Mouse (Mus musculus) brain, embryonic 14.5 days (tissue): Measurements from ENCODE around the gene Pcyt1a. TPM values are rescaled to one million over a fixed set of nuclear protein-coding genes. Genes with fewer than 3 reads are reported as not detected.

Source experiments
- DNase-seq: peaks from one replicate; pipeline ENCODE4 v3.0.0-alpha.2; 2011; ENCODE audit warnings: low read depth
- CTCF ChIP-seq: fragments of 200-500 bp; IDR thresholded peaks from 2 replicates; pipeline ENCODE4 v1.5.1; 2012; ENCODE audit warnings: inconsistent platforms, mild to moderate bottlenecking, moderate library complexity, borderline replicate concordance; ENCODE audit not compliant: insufficient read depth, insufficient read length; ENCODE audit errors: extremely low read depth
- POLR2A ChIP-seq: fragments of 200-500 bp; IDR thresholded peaks from 2 replicates; pipeline ENCODE4 v1.6.1; 2012; ENCODE audit warnings: mild to moderate bottlenecking, inconsistent platforms, borderline replicate concordance; ENCODE audit not compliant: poor library complexity, insufficient read depth, insufficient read length, severe bottlenecking; ENCODE audit errors: extremely low read depth
- polyA plus RNA-seq: library from polyadenylated mRNA; depleted of rRNA; stranded (reverse); fragments of >200 nt; gene quantifications from 2 replicates; pipeline ENCODE4 v1.2.3, GENCODE M21; 2012

Pcyt1a gene
- polyA plus RNA-seq, 1 experiment: 37.2 TPM

DNA sequence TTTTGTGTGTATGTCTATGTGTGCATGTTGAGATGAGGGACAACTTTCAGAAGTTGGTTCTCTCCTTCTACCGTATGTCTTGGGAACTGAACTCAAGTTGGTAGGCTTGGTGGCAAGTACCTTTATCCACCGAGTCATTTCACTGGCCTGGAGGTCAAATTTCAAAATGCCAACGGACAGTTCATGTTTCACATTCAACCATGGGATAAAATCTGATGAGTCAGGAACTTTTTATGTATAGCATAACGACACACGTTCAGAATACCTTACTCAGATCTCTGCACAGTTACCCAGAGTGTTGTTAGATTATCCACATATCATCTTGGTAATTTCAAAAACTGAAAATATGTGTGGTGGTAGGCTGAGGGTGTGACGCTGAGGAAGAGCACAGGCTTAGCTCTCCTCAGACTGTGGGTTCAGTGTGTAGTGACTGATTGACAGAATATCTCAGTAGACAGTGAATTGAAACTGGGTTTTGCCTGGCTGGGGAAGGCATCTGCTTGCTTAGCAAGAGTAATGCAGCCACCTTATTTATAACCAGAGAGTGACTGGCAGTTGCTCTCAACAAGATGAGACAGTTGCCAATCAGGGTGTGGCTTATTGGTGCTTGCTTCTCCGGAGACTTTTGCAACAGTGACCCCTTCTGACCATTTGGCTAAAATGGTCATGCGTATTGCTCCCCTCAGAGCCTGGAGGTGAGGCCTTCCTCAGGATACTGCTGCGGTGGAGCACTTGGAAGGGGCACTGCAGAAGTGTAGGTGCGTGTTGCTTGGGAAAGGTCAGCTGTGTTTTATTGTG, 27.1 kb downstream of the Pcyt1a start:
- DNase-seq: peak; percentile 57
- TF ChIP-seq CTCF (peak; percentile 42; the same call in 1 of the 2 replicates), POLR2A (no peak)

DNA sequence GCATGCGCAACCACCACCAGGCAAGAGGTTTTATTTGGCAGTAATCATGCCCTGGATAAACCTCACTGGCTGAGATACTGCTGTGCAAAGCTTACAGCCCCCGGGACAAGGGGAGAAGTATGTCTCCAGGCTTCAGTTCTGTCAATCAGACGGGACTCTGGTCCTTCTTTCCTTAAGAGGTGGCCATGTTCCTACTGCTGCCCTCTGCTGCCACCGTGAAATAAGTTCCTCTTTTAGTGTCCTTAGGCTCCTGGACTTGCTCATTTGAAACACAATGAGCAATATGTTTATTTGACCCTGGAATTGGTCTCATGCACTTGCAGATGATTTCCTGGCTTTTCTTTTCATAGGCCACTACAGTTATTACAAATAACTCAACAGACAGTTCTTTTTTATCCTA, 29.8 kb downstream of the Pcyt1a start:
- TF ChIP-seq POLR2A: no peak
- TF ChIP-seq CTCF: no peak
- peak; percentile 12 for DNase-seq

DNA sequence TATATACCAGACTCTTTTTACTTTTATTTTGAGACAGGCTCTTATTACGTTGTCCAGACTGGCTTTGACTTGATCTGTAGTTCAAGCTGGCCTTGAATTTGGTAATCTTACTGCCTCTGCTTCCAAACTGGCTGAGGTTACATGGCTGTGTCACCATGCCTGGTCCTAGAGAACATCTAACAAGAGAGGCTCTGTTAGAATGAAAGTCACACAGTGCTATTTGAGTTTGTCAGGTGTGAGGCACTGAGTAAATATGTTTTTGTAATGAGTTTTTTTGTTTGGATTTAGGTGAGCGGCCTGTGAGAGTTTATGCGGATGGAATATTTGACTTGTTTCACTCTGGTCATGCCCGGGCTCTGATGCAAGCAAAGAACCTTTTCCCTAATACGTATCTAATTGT, 31.0 kb downstream of the Pcyt1a start:
- TF ChIP-seq CTCF: no peak
- no peak for TF ChIP-seq POLR2A
- no peak for DNase-seq

GRCm38 (mm10) chr16:32462950-32463349, 32.2 kb downstream of the Pcyt1a start:
- DNase-seq: no peak
- TF ChIP-seq CTCF (no peak), POLR2A (no peak)

GRCm38 (mm10) chr16:32463426-32463825, 32.7 kb downstream of the Pcyt1a start:
- no peak for TF ChIP-seq CTCF
- no peak for TF ChIP-seq POLR2A
- no peak for DNase-seq

GRCm38 (mm10) chr16:32464908-32465307, 34.2 kb downstream of the Pcyt1a start:
- DNase-seq: no peak
- no peak for TF ChIP-seq CTCF
- no peak for TF ChIP-seq POLR2A

DNA sequence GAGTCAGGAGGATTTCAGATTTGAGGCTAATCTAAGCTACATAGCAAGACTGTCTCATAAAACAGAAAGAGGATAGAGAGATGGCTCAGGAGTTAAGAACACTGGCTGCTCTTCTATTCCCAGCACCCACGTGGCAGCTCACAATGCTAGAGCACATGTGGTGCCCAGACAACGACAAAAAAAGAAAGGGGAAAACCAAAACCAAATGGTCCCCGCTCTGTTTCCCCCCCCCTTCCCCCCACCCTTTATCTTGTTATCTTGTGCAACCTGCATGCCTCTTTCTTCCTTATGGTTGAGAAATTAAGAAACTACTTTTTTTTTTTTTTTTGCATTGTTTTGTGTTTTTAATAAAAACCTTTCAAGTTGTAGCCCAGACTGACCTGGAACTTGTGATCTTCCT, 37.8 kb downstream of the Pcyt1a start:
- TF ChIP-seq POLR2A (no peak), CTCF (no peak)
- no peak for DNase-seq

DNA sequence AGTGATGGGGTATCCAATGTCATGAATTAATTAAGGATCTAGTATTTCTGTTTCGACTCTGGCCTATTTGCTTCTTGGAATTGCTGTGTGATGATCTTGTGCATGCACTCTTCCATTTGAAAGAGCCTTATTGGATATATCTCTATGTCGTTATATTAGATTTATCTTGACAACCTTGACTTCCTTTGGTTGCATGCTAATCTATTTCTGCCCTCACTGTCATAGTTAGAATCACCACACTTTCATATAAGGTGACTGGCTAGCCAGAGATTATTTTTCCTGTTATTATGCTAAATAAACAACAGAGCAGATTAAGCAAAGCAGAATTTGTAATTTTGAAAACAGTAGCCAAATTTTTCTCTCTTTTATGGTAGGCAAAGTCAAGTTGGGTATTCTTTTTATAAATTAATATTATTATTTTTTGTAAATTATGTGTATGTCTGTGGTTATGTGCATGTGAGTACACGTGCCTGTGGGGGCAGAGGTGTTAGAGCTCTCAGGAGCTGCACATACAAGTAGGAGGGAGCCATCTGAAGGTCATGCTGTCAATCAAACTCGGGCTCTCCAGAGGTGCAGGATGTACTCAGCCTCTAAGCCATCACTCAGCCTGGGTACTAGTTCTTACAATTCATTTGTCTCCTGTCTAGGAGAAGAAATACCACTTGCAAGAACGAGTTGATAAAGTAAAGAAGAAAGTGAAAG, 38.8 kb downstream of the Pcyt1a start:
- DNase-seq: no peak
- TF ChIP-seq CTCF (no peak), POLR2A (no peak)

DNA sequence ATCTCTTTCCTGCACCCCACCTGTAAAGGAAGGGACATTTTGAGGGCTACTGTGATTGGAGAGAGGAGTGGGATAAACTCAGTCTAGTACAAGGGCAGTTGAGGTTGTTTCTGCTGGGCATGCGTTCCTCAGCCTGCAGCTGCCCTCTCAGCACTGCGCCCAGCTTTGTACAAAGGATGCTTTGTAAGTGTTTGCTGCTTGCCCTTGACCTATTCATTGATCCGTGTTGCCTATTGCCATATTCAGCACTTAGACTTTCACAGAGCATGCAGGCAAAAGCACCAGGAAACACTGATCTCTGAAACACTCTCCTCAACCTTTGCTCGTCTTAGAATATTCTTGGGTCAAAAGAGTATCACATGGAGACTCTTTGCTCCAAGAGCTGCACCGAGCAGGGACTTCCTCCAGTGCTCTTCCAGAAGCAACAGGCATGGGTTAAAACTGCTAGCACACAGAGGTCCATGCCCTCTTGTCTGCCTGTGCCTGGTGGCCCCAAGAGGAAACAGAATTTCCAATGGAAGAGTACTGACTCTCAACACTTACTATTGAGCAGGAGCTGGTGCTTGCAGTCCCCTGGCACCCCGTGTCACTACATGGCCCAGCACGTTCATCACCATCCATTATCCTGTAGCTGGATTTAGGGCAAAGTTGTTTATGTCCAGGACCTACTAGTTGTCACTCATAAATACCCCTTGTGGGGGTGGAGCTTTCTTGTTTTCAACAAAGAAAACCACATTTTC, 41.7 kb downstream of the Pcyt1a start:
- TF ChIP-seq POLR2A (no peak), CTCF (no peak)

GRCm38 (mm10) chr16:32477315-32477714, 46.6 kb downstream of the Pcyt1a start:
- no peak for TF ChIP-seq CTCF
- TF ChIP-seq POLR2A: no peak
- no peak for DNase-seq

More for the DNA sequence above, 41.7 kb downstream of the Pcyt1a start:
- peak; percentile 3 for DNase-seq

DNA sequence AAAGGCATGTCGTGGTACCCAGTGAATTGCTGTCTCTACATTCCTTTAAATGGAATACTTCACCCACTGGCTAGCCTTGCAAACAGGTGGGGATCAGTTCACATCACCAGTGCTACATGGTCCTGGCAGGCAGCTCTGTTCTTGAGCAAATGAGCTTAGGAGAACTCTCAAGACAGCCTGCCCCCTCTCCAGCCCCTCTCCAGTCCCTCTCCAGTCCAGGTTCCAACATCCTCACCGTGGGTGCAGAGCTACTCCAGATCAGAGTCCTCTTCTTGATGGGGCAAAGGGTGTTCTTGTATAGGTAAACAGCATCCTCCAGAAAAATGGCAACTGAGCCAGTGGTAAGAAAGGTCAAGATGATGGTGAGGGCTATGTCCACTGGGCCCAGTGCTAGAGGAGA, 48.7 kb downstream of the Pcyt1a start:
- TF ChIP-seq CTCF (no peak), POLR2A (no peak)
- no peak for DNase-seq
